Mouse (Mus musculus) spleen, adult 18-20 months (tissue): ENCODE results near the gene Krt87.

Experiments
- DNase-seq, 2 experiments: peaks; one replicate each; pipeline ENCODE4 v3.0.0; 2022; ENCODE audit warnings: mixed read lengths in 2 of 2

The Krt87 gene

DNA sequence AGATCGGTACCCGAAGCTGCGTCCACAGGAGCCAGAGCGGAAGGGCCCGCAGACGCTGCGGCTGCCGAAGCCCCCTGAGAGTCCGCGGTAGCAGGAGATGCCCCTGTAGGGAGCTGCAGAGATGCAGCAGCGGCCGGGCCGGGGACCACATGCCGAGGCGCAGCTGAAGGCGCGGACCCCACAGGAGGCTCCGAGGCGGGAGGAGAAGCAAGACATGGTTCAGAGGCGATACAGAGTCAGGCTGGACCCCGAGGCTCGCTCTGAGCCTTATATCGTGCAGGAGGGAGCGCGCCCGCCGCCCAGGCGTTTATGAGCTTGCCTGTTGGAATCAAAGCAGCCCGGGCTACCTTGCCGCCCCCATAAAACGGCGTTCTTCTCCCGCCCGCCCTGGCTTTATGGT is at the start of gene Krt87:
Gene Krt87, minus strand, starts transcription at position 250 of the 400 bp plus-strand sequence.
- no peak for DNase-seq

- peak in 1 of 2 experiments; percentile 2 for DNase-seq
Observed at GRCm38 (mm10) chr15:101485911-101486635, 47.5 kb upstream of the Krt87 start.

- DNase-seq, result no peak
Observed at GRCm38 (mm10) chr15:101484939-101485338, 46.3 kb upstream of the Krt87 start.

DNA sequence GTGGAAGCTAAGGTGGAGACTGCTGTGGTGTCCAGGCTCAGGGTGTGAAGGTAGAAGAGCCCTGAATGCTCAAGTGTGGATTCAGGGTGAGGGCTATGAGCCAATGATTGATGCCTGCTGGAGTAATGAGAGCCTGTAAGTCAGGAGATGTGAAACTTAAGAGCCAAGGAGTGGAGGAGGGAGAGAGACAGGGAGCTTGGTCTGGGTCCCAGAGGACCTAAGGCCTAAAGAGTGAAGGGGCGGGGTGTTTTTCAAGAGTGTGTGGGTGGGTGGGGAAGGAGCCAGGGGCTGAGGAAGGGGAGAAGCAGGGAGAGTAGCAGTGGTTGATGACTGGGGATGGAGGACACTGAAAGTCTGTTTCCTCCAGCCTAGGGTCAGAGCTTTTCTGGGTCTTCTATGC is 45.0 kb upstream of the Krt87 start:
- DNase-seq, result no peak

GRCm38 (mm10) chr15:101482056-101482455 is 43.5 kb upstream of the Krt87 start:
- no peak for DNase-seq

GRCm38 (mm10) chr15:101479666-101480060 is 41.1 kb upstream of the Krt87 start:
- no peak for DNase-seq

- peak; percentile 8 to 11 for DNase-seq
Observed at GRCm38 (mm10) chr15:101479007-101479665, 40.5 kb upstream of the Krt87 start.

- DNase-seq, result no peak
Observed at GRCm38 (mm10) chr15:101472952-101473528, 34.4 kb upstream of the Krt87 start, which contains the start of gene Krt86. TSS of gene Krt86 (plus strand) at chr15:101473478.

DNA sequence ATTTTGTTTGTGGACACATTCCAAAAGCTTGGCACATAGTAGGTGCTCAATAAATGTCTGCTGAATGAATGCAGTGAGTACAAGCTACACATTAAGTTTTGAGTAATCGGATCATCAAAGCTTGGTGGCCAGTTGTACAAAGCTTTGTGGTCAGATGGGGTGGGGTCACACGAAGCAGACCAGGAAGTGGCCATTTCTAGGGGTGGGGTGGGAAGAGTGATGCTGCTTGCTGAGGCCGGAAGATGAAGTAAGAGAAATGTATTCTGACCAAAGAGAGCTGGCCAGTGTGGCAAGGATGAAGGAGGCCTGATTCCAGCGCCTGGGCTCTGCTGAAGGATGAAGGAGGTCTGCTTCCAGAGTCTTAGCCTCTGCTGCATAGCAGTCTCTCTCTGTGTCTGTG is 30.5 kb upstream of the Krt87 start:
- no peak for DNase-seq

DNA sequence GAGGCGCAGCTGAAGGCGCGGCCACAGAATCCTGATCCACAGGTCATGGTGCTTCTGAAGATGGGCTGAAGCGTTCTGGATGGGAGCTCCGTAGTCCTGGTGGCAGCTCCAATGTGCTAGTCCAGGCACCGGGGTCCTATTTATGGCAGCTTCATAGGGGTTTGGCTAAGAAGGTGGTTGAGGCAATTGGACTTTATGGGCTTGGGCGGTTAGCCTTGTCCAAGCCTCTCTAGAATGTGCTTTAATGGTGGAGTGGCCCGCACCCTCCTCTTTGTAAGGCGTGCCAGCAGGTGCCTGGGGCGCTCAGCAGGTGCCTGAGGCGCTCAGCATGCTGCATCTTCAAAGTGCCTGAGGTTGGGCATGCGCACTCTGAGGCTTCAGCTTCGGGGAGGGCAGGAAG is 25.0 kb upstream of the Krt87 start, which contains the start of gene Krt81:
Gene Krt81, minus strand, starts transcription at position 101 of the 400 bp plus-strand sequence.
- DNase-seq, result no peak

- DNase-seq, result no peak
Observed at GRCm38 (mm10) chr15:101459283-101459682, 20.7 kb upstream of the Krt87 start.

GRCm38 (mm10) chr15:101458361-101458930 is 19.8 kb upstream of the Krt87 start:
- DNase-seq, result no peak

GRCm38 (mm10) chr15:101455891-101456290 is 17.3 kb upstream of the Krt87 start:
- DNase-seq, result no peak

DNA sequence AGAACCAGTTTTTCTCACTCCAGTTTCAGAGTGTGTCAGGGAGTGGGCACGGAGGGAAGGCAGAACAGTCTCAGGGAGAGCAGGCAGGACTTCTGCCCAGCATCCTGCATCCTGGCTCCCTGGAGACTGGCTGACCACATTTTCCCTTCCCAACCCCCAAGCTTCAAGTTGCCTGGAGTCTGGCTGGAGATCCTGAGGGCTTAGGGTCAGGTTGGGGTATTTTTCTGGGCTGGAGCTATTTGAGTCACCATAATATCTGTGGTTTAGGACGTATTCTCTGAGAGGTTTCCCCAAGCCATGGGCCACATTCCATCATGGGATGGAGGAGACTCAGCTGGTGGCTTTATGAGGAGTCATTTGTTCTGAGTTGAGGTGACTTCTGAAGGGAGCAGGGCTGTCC is 16.7 kb upstream of the Krt87 start:
- no peak for DNase-seq

GRCm38 (mm10) chr15:101454774-101455173 is 16.2 kb upstream of the Krt87 start:
- DNase-seq, result no peak

- peak; percentile 13 to 47 for DNase-seq
Observed at GRCm38 (mm10) chr15:101453093-101453736, 14.6 kb upstream of the Krt87 start.

GRCm38 (mm10) chr15:101447444-101447843 is 8.8 kb upstream of the Krt87 start, which contains the start of gene Krt88:
TSS of gene Krt88 (plus strand) at chr15:101447744.
- DNase-seq, result no peak

DNA sequence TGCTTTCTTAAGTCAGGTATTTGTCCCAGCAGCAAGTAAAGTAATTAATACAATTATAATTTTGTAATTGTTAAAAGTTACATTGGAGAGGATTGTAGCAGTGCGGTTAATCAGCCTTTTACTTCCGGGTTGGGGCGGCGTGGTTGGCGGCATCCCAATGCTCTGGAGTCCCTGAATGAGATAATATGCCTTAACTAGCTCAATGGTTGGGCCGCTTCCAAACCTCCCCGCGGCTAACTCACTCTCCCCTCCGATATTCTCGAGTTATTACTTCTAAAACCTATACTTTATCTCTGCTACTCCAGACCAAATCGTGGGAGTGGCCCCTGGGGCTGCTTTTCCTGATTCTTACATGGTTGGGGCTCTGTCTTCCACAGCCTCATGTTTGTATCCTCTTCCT is 8.0 kb upstream of the Krt87 start:
- no peak for DNase-seq

DNA sequence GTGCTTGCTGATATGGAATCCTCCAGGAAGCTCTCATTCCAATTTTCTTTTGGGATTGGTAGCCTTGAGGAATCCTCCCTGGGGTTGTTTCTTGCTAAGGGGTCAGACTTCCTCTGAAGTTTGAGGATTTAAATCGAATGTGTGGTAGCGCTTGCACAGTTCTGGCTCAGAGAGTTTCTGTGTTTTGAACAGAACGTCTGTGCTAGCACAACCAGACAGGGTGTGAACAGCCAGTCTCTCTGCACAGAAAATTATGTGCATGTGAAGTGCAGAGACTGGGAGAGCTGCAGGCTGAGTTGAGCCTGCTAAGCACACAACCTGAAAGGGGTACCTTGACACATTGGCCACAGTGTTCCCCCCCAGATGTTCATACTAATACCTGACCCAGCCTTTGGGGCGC is 2.2 kb upstream of the Krt87 start:
- no peak for DNase-seq

GRCm38 (mm10) chr15:101436611-101437010 is 2.0 kb downstream of the Krt87 start:
- DNase-seq, result no peak

GRCm38 (mm10) chr15:101424914-101425313 is 13.7 kb downstream of the Krt87 start:
- DNase-seq, result no peak

DNA sequence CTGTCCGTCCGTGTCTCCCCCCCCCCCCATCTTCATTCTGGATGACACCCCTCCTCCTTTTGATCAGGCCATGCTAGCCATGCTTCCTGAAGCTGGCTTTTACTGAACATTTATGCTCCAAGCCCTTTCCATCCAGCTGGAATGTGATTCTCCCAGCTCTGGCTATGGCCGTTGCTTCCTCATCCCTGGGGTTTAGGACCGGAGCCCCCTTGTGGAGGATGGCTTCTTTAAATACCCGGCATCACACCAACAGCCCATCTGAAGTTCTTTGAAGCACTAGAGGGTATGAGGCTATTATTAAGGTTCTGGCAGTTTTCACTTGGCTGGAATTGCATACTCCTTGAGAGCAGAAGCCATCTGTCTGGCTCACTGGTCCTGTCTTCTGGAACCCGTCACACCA is 17.7 kb downstream of the Krt87 start:
- DNase-seq, result no peak

DNA sequence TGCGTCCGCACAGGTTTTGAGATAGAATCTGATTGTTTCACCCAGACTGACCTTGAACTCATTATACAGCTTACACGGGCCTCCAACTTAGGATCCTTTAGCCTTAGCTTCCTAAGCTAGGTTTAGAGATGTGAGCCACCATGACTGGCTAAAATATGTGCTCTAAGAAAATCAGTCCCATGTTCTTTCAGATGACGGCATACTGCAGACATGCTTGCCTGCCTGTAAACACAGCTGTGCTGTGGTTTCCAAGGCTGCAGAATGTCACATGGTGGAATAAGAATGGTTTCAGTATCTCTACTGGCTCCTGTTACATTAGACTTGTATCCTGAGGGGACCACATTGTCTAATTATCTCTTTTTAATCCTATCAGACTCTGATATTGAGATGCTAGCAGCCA is 19.7 kb downstream of the Krt87 start:
- no peak for DNase-seq
